Comparison of ENCODE assay signal across 9 mouse cellular contexts in genomic region chr17:56034040-56034725, GRCm38 (mm10). TPM values are rescaled to one million over a fixed set of nuclear protein-coding genes. Genes with fewer than 3 reads are reported as not detected.
A peak's percentile ranks its signal among the peaks of the same experiment; 100 is the strongest.
DNase-seq lines count a peak whose midpoint lies in the region; ATAC-seq and TF ChIP-seq lines count a peak whose summit lies in the region.
"Had no signal": no experiment of that assay in that cellular context is flagged by ENCODE, and none has a peak within 500 bp of the region (broad histone marks: within the 10 kb centered on the region; RNA-seq: fewer than 3 reads in every experiment).

No protein-coding gene starts in this region.

- no peak for TF ChIP-seq POLR2A in small intestine, adult 2 months (IDR thresholded peaks at IDR 0.05; ENCODE audit: low read depth, low read length)

- H3K36me3 ChIP-seq in forebrain, embryonic 12.5 days (replicated peaks): peaks cover 45% of the 10 kb centered on the region
- H3K36me3 ChIP-seq in forebrain, embryonic 16.5 days (ENCODE audit: control insufficient read depth, insufficient read depth): peaks cover 6% of the 10 kb centered on the region; the same call in 1 of the 2 replicates
- peaks cover 35% of the 10 kb centered on the region for H3K36me3 ChIP-seq in neural tube, embryonic 13.5 days
- no peaks in the 10 kb centered on the region; the same call in 1 of the 2 replicates for H3K36me3 ChIP-seq in heart, embryonic 16.5 days (ENCODE audit: control insufficient read depth, insufficient read depth)
- H3K36me3 ChIP-seq in small intestine, adult 2 months (ENCODE audit: control insufficient read depth, insufficient read depth, low read length): peaks cover 10% of the 10 kb centered on the region
- no peaks in the 10 kb centered on the region for H3K36me3 ChIP-seq in lung, postnatal 0 days (ENCODE audit: insufficient read depth, low read length)

- H3K4me2 ChIP-seq in forebrain, embryonic 12.5 days: no peak overlapping the region
- no peak overlapping the region for H3K4me2 ChIP-seq in forebrain, embryonic 16.5 days (ENCODE audit: low read length)
- H3K4me2 ChIP-seq in neural tube, embryonic 13.5 days: peak overlapping the region; percentile 67
- no peak overlapping the region for H3K4me2 ChIP-seq in heart, embryonic 16.5 days (ENCODE audit: low read depth, low read length)
- H3K4me2 ChIP-seq in lung, postnatal 0 days (replicated peaks; ENCODE audit: low read depth, low read length): no peak overlapping the region

- TF ChIP-seq CTCF in small intestine, adult 2 months (IDR thresholded peaks at IDR 0.05; ENCODE audit: extremely low read depth, insufficient read length, insufficient replicate concordance, low read depth, low read length): no peak
- TF ChIP-seq CTCF in lung, postnatal 0 days (IDR thresholded peaks at IDR 0.05): no peak

- no peaks in the 10 kb centered on the region for H3K9me3 ChIP-seq in forebrain, embryonic 12.5 days
- no peaks in the 10 kb centered on the region for H3K9me3 ChIP-seq in forebrain, embryonic 16.5 days (ENCODE audit: control insufficient read depth, low read length)
- H3K9me3 ChIP-seq in neural tube, embryonic 13.5 days: no peaks in the 10 kb centered on the region
- H3K9me3 ChIP-seq in heart, embryonic 16.5 days (replicated peaks; ENCODE audit: control insufficient read depth, low read length): no peaks in the 10 kb centered on the region
- no peaks in the 10 kb centered on the region for H3K9me3 ChIP-seq in lung, postnatal 0 days (ENCODE audit: low read length)

- no peak for DNase-seq in neural tube, embryonic 10.5 days (ENCODE audit: extremely low spot score, low spot score)
- DNase-seq in lung, postnatal 0 days (ENCODE audit: low spot score): no peak
- DNase-seq in frontal cortex, postnatal 10 days (ENCODE audit: low spot score in 2 of 2): no peak
- DNase-seq: lung, postnatal 14 days had no signal

- WGBS in forebrain, embryonic 12.5 days: 92% methylated on average over 7 of the region's 7 CpGs
- WGBS in forebrain, embryonic 16.5 days: 90% methylated on average over 7 of the region's 7 CpGs
- WGBS in neural tube, embryonic 13.5 days: 88% methylated on average over 7 of the region's 7 CpGs
- 78% methylated on average over 7 of the region's 7 CpGs for WGBS in heart, embryonic 16.5 days
- WGBS in small intestine, adult 2 months: 66% methylated on average over 7 of the region's 7 CpGs
- WGBS in lung, postnatal 0 days: 80% methylated on average over 7 of the region's 7 CpGs

- H3K27ac ChIP-seq in forebrain, embryonic 12.5 days: no peak overlapping the region
- H3K27ac ChIP-seq in forebrain, embryonic 16.5 days (ENCODE audit: low read length): no peak overlapping the region
- H3K27ac ChIP-seq in neural tube, embryonic 13.5 days (replicated peaks): no peak overlapping the region
- no peak overlapping the region for H3K27ac ChIP-seq in heart, embryonic 16.5 days (ENCODE audit: low read length)
- peak overlapping the region; percentile 57; the same call in 1 of the 2 replicates for H3K27ac ChIP-seq in small intestine, adult 2 months (ENCODE audit: insufficient read depth, low read depth, low read length)
- H3K27ac ChIP-seq in lung, postnatal 0 days (ENCODE audit: low read length): no peak overlapping the region

- H3K9ac ChIP-seq in forebrain, embryonic 12.5 days: 0 out of 2 replicates have a peak overlapping the region, but pooled peaks have one; percentile 7
- H3K9ac ChIP-seq in forebrain, embryonic 16.5 days (replicated peaks; ENCODE audit: low read depth, low read length): no peak overlapping the region
- peak overlapping the region; percentile 91 for H3K9ac ChIP-seq in neural tube, embryonic 13.5 days
- H3K9ac ChIP-seq in heart, embryonic 16.5 days (ENCODE audit: low read length): peak overlapping the region; percentile 30; the same call in 1 of the 2 replicates
- no peak overlapping the region for H3K9ac ChIP-seq in lung, postnatal 0 days (replicated peaks; ENCODE audit: low read depth)

- no peak for TF ChIP-seq EP300 in lung, postnatal 0 days (IDR thresholded peaks at IDR 0.05)

- peaks cover 31% of the 10 kb centered on the region for H3K4me1 ChIP-seq in forebrain, embryonic 12.5 days
- H3K4me1 ChIP-seq in forebrain, embryonic 16.5 days (replicated peaks; ENCODE audit: control insufficient read depth, insufficient read depth, low read length): peaks cover 34% of the 10 kb centered on the region
- H3K4me1 ChIP-seq in neural tube, embryonic 13.5 days (replicated peaks): peaks cover 62% of the 10 kb centered on the region
- peaks cover 35% of the 10 kb centered on the region for H3K4me1 ChIP-seq in heart, embryonic 16.5 days (ENCODE audit: control insufficient read depth, insufficient read depth, low read length)
- peaks cover 27% of the 10 kb centered on the region for H3K4me1 ChIP-seq in small intestine, adult 2 months (ENCODE audit: control insufficient read depth, insufficient read depth, insufficient read length, low read length)
- peaks cover 14% of the 10 kb centered on the region; the same call in 1 of the 2 replicates for H3K4me1 ChIP-seq in lung, postnatal 0 days (ENCODE audit: insufficient read depth, low read depth, low read length)

- no peaks in the 10 kb centered on the region for H3K27me3 ChIP-seq in forebrain, embryonic 12.5 days
- H3K27me3 ChIP-seq in forebrain, embryonic 16.5 days (replicated peaks; ENCODE audit: control insufficient read depth, insufficient read depth, low read length): no peaks in the 10 kb centered on the region
- H3K27me3 ChIP-seq in neural tube, embryonic 13.5 days: no peaks in the 10 kb centered on the region
- no peaks in the 10 kb centered on the region for H3K27me3 ChIP-seq in heart, embryonic 16.5 days (ENCODE audit: control insufficient read depth, insufficient read depth, low read length)
- H3K27me3 ChIP-seq in small intestine, adult 2 months (ENCODE audit: control insufficient read depth, insufficient read depth, low read length): no peaks in the 10 kb centered on the region
- H3K27me3 ChIP-seq in lung, postnatal 0 days (replicated peaks; ENCODE audit: insufficient read depth, low read length): no peaks in the 10 kb centered on the region

- no peak overlapping the region for H3K4me3 ChIP-seq in forebrain, embryonic 12.5 days (replicated peaks)
- H3K4me3 ChIP-seq in forebrain, embryonic 16.5 days (replicated peaks; ENCODE audit: low read length): no peak overlapping the region
- peak overlapping the region; percentile 4; the same call in 1 of the 2 replicates for H3K4me3 ChIP-seq in neural tube, embryonic 13.5 days
- no peak overlapping the region for H3K4me3 ChIP-seq in heart, embryonic 16.5 days (ENCODE audit: low read length)
- H3K4me3 ChIP-seq in small intestine, adult 2 months (ENCODE audit: low read depth, low read length): peak overlapping the region; percentile 34; the same call in 1 of the 2 replicates
- no peak overlapping the region for H3K4me3 ChIP-seq in lung, postnatal 0 days (ENCODE audit: low read depth, low read length)

- ATAC-seq in forebrain, embryonic 12.5 days (ENCODE audit: low FRiP score): no peak
- no peak for ATAC-seq in forebrain, embryonic 16.5 days
- no peak for ATAC-seq in neural tube, embryonic 13.5 days (ENCODE audit: low read depth)
- ATAC-seq in heart, embryonic 16.5 days (replicated peaks; ENCODE audit: extremely low read depth, insufficient read depth, low FRiP score): no peak
- ATAC-seq in lung, postnatal 0 days: no peak

RNA-seq across cellular contexts. Expression of gene Sh3gl1, which starts 2.3 kb away (rescaled TPM):
- 130 and 135 TPM in 2 replicates for polyA plus RNA-seq in forebrain, embryonic 12.5 days (2016; fragmentation: Nextera tagmentation; extraction: Ambion mirVana)
- polyA plus RNA-seq in forebrain, embryonic 16.5 days (2015; fragmentation: Nextera tagmentation; extraction: Ambion mirVana): 125 and 126 TPM in 2 replicates
- 112 and 114 TPM in 2 replicates for polyA plus RNA-seq in neural tube, embryonic 13.5 days (2015; fragmentation: Nextera tagmentation; extraction: Ambion mirVana)
- 81.1 and 82.8 TPM in 2 replicates for polyA plus RNA-seq in heart, embryonic 16.5 days (2015; fragmentation: Nextera tagmentation; extraction: Ambion mirVana)
- polyA plus RNA-seq in small intestine, adult 2 months (2012; rRNA removed): 41.8 and 78.2 TPM in 2 replicates
- polyA plus RNA-seq in lung, postnatal 0 days (2015; fragmentation: Nextera tagmentation; extraction: Ambion mirVana): 97.1 and 105 TPM in 2 replicates

RNA-seq across cellular contexts. Expression of gene Chaf1a, which starts 6.1 kb away (rescaled TPM):
- polyA plus RNA-seq in forebrain, embryonic 12.5 days (2016; fragmentation: Nextera tagmentation; extraction: Ambion mirVana): 39.1 and 43.4 TPM in 2 replicates
- 10.6 and 12.6 TPM in 2 replicates for polyA plus RNA-seq in forebrain, embryonic 16.5 days (2015; fragmentation: Nextera tagmentation; extraction: Ambion mirVana)
- 6.3 and 8.0 TPM in 2 replicates for polyA plus RNA-seq in neural tube, embryonic 13.5 days (2015; fragmentation: Nextera tagmentation; extraction: Ambion mirVana)
- 12.1 and 12.7 TPM in 2 replicates for polyA plus RNA-seq in heart, embryonic 16.5 days (2015; fragmentation: Nextera tagmentation; extraction: Ambion mirVana)
- 1.9 and 4.1 TPM in 2 replicates for polyA plus RNA-seq in small intestine, adult 2 months (2012; rRNA removed)
- polyA plus RNA-seq in lung, postnatal 0 days (2015; fragmentation: Nextera tagmentation; extraction: Ambion mirVana): 3.0 and 3.2 TPM in 2 replicates

RNA-seq across cellular contexts. Expression of gene Mpnd, which starts 28.7 kb away (rescaled TPM):
- polyA plus RNA-seq in forebrain, embryonic 12.5 days (2016; fragmentation: Nextera tagmentation; extraction: Ambion mirVana): 184 and 186 TPM in 2 replicates
- polyA plus RNA-seq in forebrain, embryonic 16.5 days (2015; fragmentation: Nextera tagmentation; extraction: Ambion mirVana): 152 and 157 TPM in 2 replicates
- polyA plus RNA-seq in neural tube, embryonic 13.5 days (2015; fragmentation: Nextera tagmentation; extraction: Ambion mirVana): 156 and 174 TPM in 2 replicates
- polyA plus RNA-seq in heart, embryonic 16.5 days (2015; fragmentation: Nextera tagmentation; extraction: Ambion mirVana): 77.4 and 78.0 TPM in 2 replicates
- 129 and 424 TPM in 2 replicates for polyA plus RNA-seq in small intestine, adult 2 months (2012; rRNA removed)
- 38.5 and 45.0 TPM in 2 replicates for polyA plus RNA-seq in lung, postnatal 0 days (2015; fragmentation: Nextera tagmentation; extraction: Ambion mirVana)

RNA-seq across cellular contexts. Expression of gene Stap2, which starts 28.8 kb away (rescaled TPM):
- 4.2 and 4.6 TPM in 2 replicates for polyA plus RNA-seq in forebrain, embryonic 12.5 days (2016; fragmentation: Nextera tagmentation; extraction: Ambion mirVana)
- 5.5 and 6.6 TPM in 2 replicates for polyA plus RNA-seq in forebrain, embryonic 16.5 days (2015; fragmentation: Nextera tagmentation; extraction: Ambion mirVana)
- polyA plus RNA-seq in neural tube, embryonic 13.5 days (2015; fragmentation: Nextera tagmentation; extraction: Ambion mirVana): 6.4 and 7.4 TPM in 2 replicates
- 16.6 and 17.9 TPM in 2 replicates for polyA plus RNA-seq in heart, embryonic 16.5 days (2015; fragmentation: Nextera tagmentation; extraction: Ambion mirVana)
- 87.8 and 224 TPM in 2 replicates for polyA plus RNA-seq in small intestine, adult 2 months (2012; rRNA removed)
- 49.1 and 57.4 TPM in 2 replicates for polyA plus RNA-seq in lung, postnatal 0 days (2015; fragmentation: Nextera tagmentation; extraction: Ambion mirVana)

RNA-seq across cellular contexts. Expression of gene Ubxn6, which starts 40.6 kb away (rescaled TPM):
- 49.7 and 50.8 TPM in 2 replicates for polyA plus RNA-seq in forebrain, embryonic 12.5 days (2016; fragmentation: Nextera tagmentation; extraction: Ambion mirVana)
- 78.8 and 85.8 TPM in 2 replicates for polyA plus RNA-seq in forebrain, embryonic 16.5 days (2015; fragmentation: Nextera tagmentation; extraction: Ambion mirVana)
- polyA plus RNA-seq in neural tube, embryonic 13.5 days (2015; fragmentation: Nextera tagmentation; extraction: Ambion mirVana): 79.6 and 91.4 TPM in 2 replicates
- 44.9 and 46.2 TPM in 2 replicates for polyA plus RNA-seq in heart, embryonic 16.5 days (2015; fragmentation: Nextera tagmentation; extraction: Ambion mirVana)
- polyA plus RNA-seq in small intestine, adult 2 months (2012; rRNA removed): 27.4 and 57.1 TPM in 2 replicates
- 59.7 and 60.4 TPM in 2 replicates for polyA plus RNA-seq in lung, postnatal 0 days (2015; fragmentation: Nextera tagmentation; extraction: Ambion mirVana)

Comparison
In these comparisons a context has a peak if more than half of its experiments do, and no peak if none do; other contexts are left out.
1. H3K9ac ChIP-seq: peak in forebrain, embryonic 12.5 days (single experiment), neural tube, embryonic 13.5 days (single experiment) and heart, embryonic 16.5 days (single experiment); none in forebrain, embryonic 16.5 days (single experiment) and lung, postnatal 0 days (single experiment).
2. H3K4me3 ChIP-seq: peak in neural tube, embryonic 13.5 days (single experiment) and small intestine, adult 2 months (single experiment); none in forebrain, embryonic 12.5 days (single experiment), forebrain, embryonic 16.5 days (single experiment), heart, embryonic 16.5 days (single experiment) and lung, postnatal 0 days (single experiment).